ENCODE assay signal across 7 mouse cellular contexts in the genomic region with DNA sequence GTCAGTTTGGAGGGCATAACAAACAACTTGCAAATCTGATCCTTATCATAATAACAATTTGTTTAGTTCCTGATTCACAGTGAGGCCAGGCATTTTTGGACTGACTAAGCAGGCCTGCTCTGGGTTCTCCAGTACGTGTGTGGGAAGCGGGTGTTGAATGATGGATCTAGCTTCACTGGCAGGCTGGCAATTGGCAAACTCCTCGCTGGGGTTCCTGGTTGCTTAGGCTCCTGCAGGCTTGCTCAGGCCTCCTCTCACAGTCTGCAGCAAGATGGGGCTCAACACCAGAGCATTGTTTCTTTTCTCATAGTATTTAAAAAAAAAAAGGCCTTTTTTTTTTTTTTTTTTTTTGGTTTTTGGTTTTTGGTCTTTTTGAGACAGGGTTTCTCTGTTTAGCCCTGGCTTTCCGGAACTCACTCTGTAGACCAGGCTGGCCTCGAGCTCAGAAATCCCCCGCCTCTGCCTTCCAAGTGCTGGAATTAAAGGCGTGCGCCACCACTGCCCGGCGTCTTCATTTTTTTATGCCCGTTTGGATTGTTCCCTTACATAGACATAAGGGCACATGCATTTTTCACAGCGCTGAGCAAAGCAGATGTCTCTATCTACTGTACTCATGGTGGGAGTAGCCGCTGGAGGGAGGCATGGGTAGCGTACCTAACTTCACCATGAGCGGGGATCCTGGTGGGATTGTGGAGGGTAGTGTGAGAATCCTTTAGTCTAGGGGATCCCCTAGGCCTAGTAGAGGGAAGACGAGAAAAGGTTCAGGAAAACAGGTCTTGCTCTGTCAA. TPM values are rescaled to one million over a fixed set of nuclear protein-coding genes. Genes with fewer than 3 reads are reported as not detected.
DNase-seq lines count a peak whose midpoint lies in the region; ATAC-seq lines count a peak whose summit lies in the region.

No protein-coding gene starts in this region.

- peak overlapping the region; percentile 68 for H3K4me3 ChIP-seq in hindbrain, embryonic 14.5 days (replicated peaks; ENCODE audit: low read length)

- peaks cover 17% of the 10 kb centered on the region for H3K4me1 ChIP-seq in hindbrain, embryonic 14.5 days (replicated peaks; ENCODE audit: control insufficient read depth, insufficient read depth, low read length)

- no peaks in the 10 kb centered on the region for H3K27me3 ChIP-seq in hindbrain, embryonic 14.5 days (ENCODE audit: control insufficient read depth, insufficient read depth, low read length)

- H3K36me3 ChIP-seq in hindbrain, embryonic 14.5 days (replicated peaks; ENCODE audit: control insufficient read depth, insufficient read depth), result peaks cover 10% of the 10 kb centered on the region

- peak overlapping the region; percentile 98 for H3K27ac ChIP-seq in hindbrain, embryonic 14.5 days

- H3K9ac ChIP-seq in hindbrain, embryonic 14.5 days, result peak overlapping the region; percentile 76

- peak; percentile 22 for DNase-seq in T-cell, adult 2 months (ENCODE audit: low spot score)
- peak; percentile 31 for DNase-seq in cerebellum, adult 8-10 months
- DNase-seq in hindbrain, embryonic 14.5 days (ENCODE audit: low spot score), result peak; percentile 28
- peak; percentile 28 to 81 for DNase-seq in left cerebral cortex, adult 8-10 months (ENCODE audit: low spot score in 2 of 2)
- DNase-seq in lung, postnatal 4 days, result peak; percentile 52 to 69
- peak; percentile 84 for DNase-seq in right cerebral cortex, adult 18-20 months

- ATAC-seq in frontal cortex, adult (ENCODE audit: low TSS enrichment), result peak; percentile 60
- ATAC-seq in hindbrain, embryonic 14.5 days (ENCODE audit: low FRiP score), result peak; percentile 51

- peak overlapping the region; percentile 77 for H3K4me2 ChIP-seq in hindbrain, embryonic 14.5 days (replicated peaks)

- WGBS in hindbrain, embryonic 14.5 days, result 25% methylated on average over 16 of the region's 16 CpGs

- H3K9me3 ChIP-seq in hindbrain, embryonic 14.5 days (ENCODE audit: control insufficient read depth, low read length), result no peaks in the 10 kb centered on the region

RNA-seq across cellular contexts. Expression of gene Nub1, which starts 0.6 kb away (rescaled TPM):
- polyA plus RNA-seq in hindbrain, embryonic 14.5 days (2014; fragmentation: Nextera tagmentation; extraction: Ambion mirVana), result 48.5 and 51.7 TPM in 2 replicates
- 10 to 100 TPM; 85.4 to 91.5 (median 86.1) TPM for total RNA-seq in left cerebral cortex, adult 8-10 months (2022)

RNA-seq across cellular contexts. Expression of gene Wdr86, which starts 45.8 kb away (rescaled TPM):
- polyA plus RNA-seq in hindbrain, embryonic 14.5 days (2014; fragmentation: Nextera tagmentation; extraction: Ambion mirVana), result 7.2 and 12.0 TPM in 2 replicates
- 1 to 10 TPM in 2 of 4 experiments, under 1 TPM in 2; 0.33 to 2.2 (median 0.99) TPM for total RNA-seq in left cerebral cortex, adult 8-10 months (2022)

Comparison
In these comparisons a context has a peak if more than half of its experiments do, and no peak if none do; other contexts are left out.
1. Peak in every context shown above with its lines: DNase-seq, ATAC-seq, H3K4me3 ChIP-seq and H3K27ac ChIP-seq.
2. DNase-seq: peak in every context shown above with its lines; median percentile 84 in right cerebral cortex, adult 18-20 months; 60 in lung, postnatal 4 days; 54 in left cerebral cortex, adult 8-10 months; 31 in cerebellum, adult 8-10 months; 28 in hindbrain, embryonic 14.5 days; 22 in T-cell, adult 2 months.